Mouse (Mus musculus) stomach, postnatal 0 days (tissue): ENCODE data around the gene Enho. TPM values are rescaled to one million over a fixed set of nuclear protein-coding genes. Genes with fewer than 3 reads are reported as not detected.
"Not testable (repeated sequence)": the region's sequence is repeated elsewhere in the genome, so short reads cannot be mapped to it uniquely, and the experiment has no call there.

Experiments
- ATAC-seq: fragments of 200-750 bp; cut with Nextera tagmentation; 2 replicates; pipeline ENCODE4 v1.8.0; 2017; ENCODE audit not compliant: low FRiP score, low TSS enrichment
- DNase-seq: peaks from one replicate; pipeline ENCODE4 v3.0.0-alpha.2; 2016; ENCODE audit warnings: low spot score
- H3K27ac ChIP-seq: fragments of 300-500 bp; sonication (generic); replicated peaks from 2 replicates; pipeline ENCODE4 v1.5.1; 2014; ENCODE audit warnings: mild to moderate bottlenecking, control low read depth
- H3K27me3 ChIP-seq: fragments of 300-500 bp; sonication (generic); 2 replicates; pipeline ENCODE4 v1.6.1; 2014; ENCODE audit warnings: low read length; ENCODE audit not compliant: control insufficient read depth, insufficient read depth
- H3K36me3 ChIP-seq: fragments of 300-500 bp; sonication (generic); 2 replicates; pipeline ENCODE4 v1.6.1; 2014; ENCODE audit warnings: low read length, mixed read lengths; ENCODE audit not compliant: control insufficient read depth, insufficient read depth
- H3K4me1 ChIP-seq: fragments of 300-500 bp; sonication (generic); replicated peaks from 2 replicates; pipeline ENCODE4 v1.6.1; 2014; ENCODE audit warnings: antibody characterized with exemption; ENCODE audit not compliant: control insufficient read depth, insufficient read depth
- H3K4me2 ChIP-seq: fragments of 300-500 bp; sonication (generic); replicated peaks from 2 replicates; pipeline ENCODE4 v1.6.1; 2014; ENCODE audit warnings: low read depth, mild to moderate bottlenecking, control low read depth, moderate library complexity
- H3K4me3 ChIP-seq: fragments of 300-500 bp; sonication (generic); 2 replicates; pipeline ENCODE4 v1.5.1; 2014; ENCODE audit warnings: low read depth, low read length, control low read depth
- H3K9ac ChIP-seq: fragments of 300-500 bp; sonication (generic); 2 replicates; pipeline ENCODE4 v1.6.1; 2014; ENCODE audit warnings: mild to moderate bottlenecking, low read length, control low read depth, mixed read lengths
- H3K9me3 ChIP-seq: fragments of 300-500 bp; sonication (generic); 2 replicates; pipeline ENCODE4 v1.6.1; 2016; ENCODE audit warnings: low read length; ENCODE audit not compliant: control insufficient read depth
- CTCF ChIP-seq: IDR thresholded peaks from 2 replicates; pipeline ENCODE4 v1.5.1; 2016; ENCODE audit warnings: antibody characterized with exemption, low read depth, mild to moderate bottlenecking, moderate library complexity
- EP300 ChIP-seq: optimal IDR thresholded peaks from 2 replicates; pipeline ENCODE3; 2016; ENCODE audit warnings: antibody characterized with exemption
- WGBS: fragments of 180-500 bp; shearing (Covaris S2); extraction: QIAGEN DNeasy Blood & Tissue Kit; methylation state at CpG from one replicate; pipeline ENCODE4 v1.1.7; 2014; 5-methylcytosine and 5-hydroxymethylcytosine counted together
- polyA plus RNA-seq: library from polyadenylated mRNA; unstranded; fragments of >200 nt; fragmentation: Nextera tagmentation; extraction: Ambion mirVana; gene quantifications from 2 replicates; pipeline ENCODE4 v1.2.1, GENCODE M21; 2015

The Enho gene
- 50.5 and 55.4 TPM in 2 replicates for polyA plus RNA-seq

- Histone ChIP-seq H3K27me3 (no peaks in the 10 kb centered on the region), H3K4me3 (peak within 1 kb of the TSS; percentile 59), H3K27ac (peak within 1 kb of the TSS; percentile 80), H3K4me2 (peak within 1 kb of the TSS; percentile 65), H3K9ac (peak within 1 kb of the TSS; percentile 71), H3K36me3 (no peaks in the 10 kb centered on the region), H3K9me3 (no peaks in the 10 kb centered on the region), H3K4me1 (no peaks in the 10 kb centered on the region)
- WGBS, result under 1% methylated on average over 46 of the region's 74 CpGs
- no peak for TF ChIP-seq EP300
- no peak for TF ChIP-seq CTCF
- peak; percentile 93 for ATAC-seq
- peak; percentile 97 for DNase-seq
Observed at GRCm38 (mm10) chr4:41639913-41640507, at the start of gene Enho. Enho (minus strand) TSS chr4:41640324.

GRCm38 (mm10) chr4:41688562-41688961 lies 48.4 kb upstream of the Enho start:
- WGBS, result 50% methylated on average over 1 of the region's 1 CpGs
- H3K4me1 ChIP-seq, ATAC-seq, DNase-seq, H3K27me3 ChIP-seq, H3K9ac ChIP-seq, H3K36me3 ChIP-seq, H3K4me3 ChIP-seq, H3K27ac ChIP-seq, H3K9me3 ChIP-seq, H3K4me2 ChIP-seq: not testable (repeated sequence)

GRCm38 (mm10) chr4:41685882-41686492 lies 45.9 kb upstream of the Enho start:
- ATAC-seq, H3K27me3 ChIP-seq, H3K4me1 ChIP-seq, H3K9ac ChIP-seq, H3K27ac ChIP-seq, H3K4me3 ChIP-seq, H3K36me3 ChIP-seq, H3K4me2 ChIP-seq, H3K9me3 ChIP-seq, DNase-seq: not testable (repeated sequence)
- WGBS, result 47% methylated on average over 9 of the region's 10 CpGs

GRCm38 (mm10) chr4:41684931-41685453 lies 44.9 kb upstream of the Enho start:
- H3K36me3 ChIP-seq, H3K4me2 ChIP-seq, H3K27ac ChIP-seq, ATAC-seq, H3K9me3 ChIP-seq, DNase-seq, H3K4me3 ChIP-seq, H3K27me3 ChIP-seq, H3K4me1 ChIP-seq, H3K9ac ChIP-seq: not testable (repeated sequence)
- under 1% methylated on average over 13 of the region's 14 CpGs for WGBS

GRCm38 (mm10) chr4:41684131-41684930 lies 44.2 kb upstream of the Enho start:
- H3K4me2 ChIP-seq, H3K9me3 ChIP-seq, H3K36me3 ChIP-seq, H3K27ac ChIP-seq, DNase-seq, H3K4me3 ChIP-seq, H3K4me1 ChIP-seq, H3K9ac ChIP-seq, H3K27me3 ChIP-seq: not testable (repeated sequence)
- 14% methylated on average over 22 of the region's 27 CpGs for WGBS
- ATAC-seq, result peak; percentile 46; the same call in 1 of the 2 replicates

GRCm38 (mm10) chr4:41683303-41683702 lies 43.2 kb upstream of the Enho start:
- WGBS, result 0% methylated on average over 8 of the region's 27 CpGs
- H3K27me3 ChIP-seq, H3K36me3 ChIP-seq, DNase-seq, H3K9ac ChIP-seq, H3K4me2 ChIP-seq, H3K4me1 ChIP-seq, H3K9me3 ChIP-seq, H3K4me3 ChIP-seq, H3K27ac ChIP-seq: not testable (repeated sequence)
- peak; percentile 20; the same call in 1 of the 2 replicates for ATAC-seq
